ENCODE assay signal across 9 mouse cellular contexts in genomic region chr5:126671156-126671555, GRCm38 (mm10).
A peak's percentile ranks its signal among the peaks of the same experiment; 100 is the strongest.
DNase-seq lines count a peak whose midpoint lies in the region; ATAC-seq and TF ChIP-seq lines count a peak whose summit lies in the region.
"Had no signal": no experiment of that assay in that cellular context is flagged by ENCODE, and none has a peak within 500 bp of the region (broad histone marks: within the 10 kb centered on the region; RNA-seq: fewer than 3 reads in every experiment).

No protein-coding gene starts in this region.

- H3K4me1 ChIP-seq in intestine, embryonic 14.5 days (replicated peaks; ENCODE audit: control insufficient read depth, insufficient read depth, low read length), result no peaks in the 10 kb centered on the region
- no peaks in the 10 kb centered on the region for H3K4me1 ChIP-seq in intestine, embryonic 16.5 days (ENCODE audit: control insufficient read depth, insufficient read depth, low read length)
- no peaks in the 10 kb centered on the region for H3K4me1 ChIP-seq in MEL (ENCODE audit: control insufficient read depth in 1 of 2, insufficient read depth in 2 of 2, low read length in 2 of 2)
- H3K4me1 ChIP-seq in limb, embryonic 14.5 days (ENCODE audit: control insufficient read depth, insufficient read depth, low read length), result no peaks in the 10 kb centered on the region
- H3K4me1 ChIP-seq: neural tube, embryonic 13.5 days had no signal

- H3K36me3 ChIP-seq in intestine, embryonic 14.5 days (ENCODE audit: control insufficient read depth, insufficient read depth, low read length), result no peaks in the 10 kb centered on the region
- no peaks in the 10 kb centered on the region for H3K36me3 ChIP-seq in intestine, embryonic 16.5 days (ENCODE audit: control insufficient read depth, insufficient read depth, low read length)
- H3K36me3 ChIP-seq in MEL (ENCODE audit: control insufficient read depth in 1 of 2, insufficient read depth in 2 of 2, low read length in 2 of 2), result no peaks in the 10 kb centered on the region
- H3K36me3 ChIP-seq in limb, embryonic 14.5 days (ENCODE audit: control insufficient read depth, insufficient read depth, low read length), result no peaks in the 10 kb centered on the region
- H3K36me3 ChIP-seq: neural tube, embryonic 13.5 days had no signal

- no peak overlapping the region for H3K27ac ChIP-seq in intestine, embryonic 14.5 days (ENCODE audit: low read depth)
- no peak overlapping the region for H3K27ac ChIP-seq in intestine, embryonic 16.5 days (ENCODE audit: low read length)
- no peak overlapping the region for H3K27ac ChIP-seq in MEL (ENCODE audit: control insufficient read depth, low read depth, low read length)
- no peak overlapping the region for H3K27ac ChIP-seq in limb, embryonic 14.5 days (replicated peaks; ENCODE audit: low read depth, low read length)
- H3K27ac ChIP-seq: neural tube, embryonic 13.5 days had no signal

- WGBS in intestine, embryonic 14.5 days, result 57% methylated on average over 1 of the region's 1 CpGs
- 60% methylated on average over 1 of the region's 1 CpGs for WGBS in intestine, embryonic 16.5 days
- 44% methylated on average over 1 of the region's 1 CpGs for WGBS in limb, embryonic 14.5 days

- no peak for TF ChIP-seq POLR2A in MEL (IDR thresholded peaks at IDR 0.05; ENCODE audit: control insufficient read depth in 1 of 2, insufficient read depth in 1 of 2, low read depth in 1 of 2, low read length in 2 of 2, poor library complexity in 1 of 2)
- TF ChIP-seq POLR2A in brain, embryonic 14.5 days (IDR thresholded peaks at IDR 0.05; ENCODE audit: borderline replicate concordance, extremely low read depth, insufficient read depth, insufficient read length, poor library complexity, severe bottlenecking), result no peak
- no peak for TF ChIP-seq POLR2A in limb, embryonic 14.5 days (IDR thresholded peaks at IDR 0.05; ENCODE audit: borderline replicate concordance, extremely low read depth, insufficient read depth, insufficient read length)

- TF ChIP-seq EP300 in MEL (IDR thresholded peaks at IDR 0.05; ENCODE audit: low read depth in 1 of 2, low read length in 2 of 2), result no peak

- H3K4me3 ChIP-seq in intestine, embryonic 14.5 days (ENCODE audit: low read depth, low read length), result no peak overlapping the region
- H3K4me3 ChIP-seq in intestine, embryonic 16.5 days (ENCODE audit: low read length), result no peak overlapping the region
- no peak overlapping the region for H3K4me3 ChIP-seq in MEL (ENCODE audit: control insufficient read depth in 1 of 2, insufficient read depth in 1 of 2, low read depth in 2 of 2, low read length in 2 of 2)
- no peak overlapping the region for H3K4me3 ChIP-seq in limb, embryonic 14.5 days (replicated peaks; ENCODE audit: low read length)
- H3K4me3 ChIP-seq: neural tube, embryonic 13.5 days had no signal

- H3K79me2 ChIP-seq in MEL (ENCODE audit: control insufficient read depth, insufficient read depth, low read length, poor library complexity), result no peaks in the 10 kb centered on the region

- TF ChIP-seq RAD21 in MEL (IDR thresholded peaks at IDR 0.05; ENCODE audit: low read depth, low read length), result no peak; the same call in 1 of the 2 replicates

- ATAC-seq in intestine, embryonic 14.5 days (replicated peaks; ENCODE audit: low FRiP score, low TSS enrichment, low read depth), result no peak
- no peak for ATAC-seq in intestine, embryonic 16.5 days
- no peak for ATAC-seq in limb, embryonic 14.5 days (ENCODE audit: low FRiP score, low read depth)

- H3K9ac ChIP-seq in intestine, embryonic 14.5 days (ENCODE audit: low read length), result no peak overlapping the region
- no peak overlapping the region for H3K9ac ChIP-seq in intestine, embryonic 16.5 days (ENCODE audit: low read depth, low read length)
- no peak overlapping the region for H3K9ac ChIP-seq in MEL (ENCODE audit: control insufficient read depth, low read depth, low read length, poor library complexity, severe bottlenecking)
- H3K9ac ChIP-seq in limb, embryonic 14.5 days (ENCODE audit: low read depth, low read length, severe bottlenecking), result no peak overlapping the region
- H3K9ac ChIP-seq: neural tube, embryonic 13.5 days had no signal

- TF ChIP-seq CTCF in MEL (IDR thresholded peaks at IDR 0.05 in 2 of 3, conservative IDR thresholded peaks at IDR 0.05 in 1 of 3; ENCODE audit: control insufficient read depth in 1 of 3, insufficient read depth in 1 of 3, low read depth in 2 of 3, low read length in 3 of 3, poor library complexity in 1 of 3, severe bottlenecking in 1 of 3), result peak in 1 of 3 experiments; percentile 22; a peak in 2 of 6 replicates
- peak; percentile 55; the same call in 1 of the 2 replicates for TF ChIP-seq CTCF in brain, embryonic 14.5 days (IDR thresholded peaks at IDR 0.05; ENCODE audit: borderline replicate concordance, extremely low read depth, insufficient read depth, insufficient read length)

- H3K9me3 ChIP-seq in intestine, embryonic 14.5 days (ENCODE audit: control insufficient read depth, low read length), result no peaks in the 10 kb centered on the region
- H3K9me3 ChIP-seq in intestine, embryonic 16.5 days (ENCODE audit: control insufficient read depth, low read length), result no peaks in the 10 kb centered on the region
- no peaks in the 10 kb centered on the region for H3K9me3 ChIP-seq in MEL (replicated peaks; ENCODE audit: insufficient read depth, low read length)
- no peaks in the 10 kb centered on the region for H3K9me3 ChIP-seq in limb, embryonic 14.5 days (ENCODE audit: control insufficient read depth, low read length)

- DNase-seq in intestine, embryonic 14.5 days (ENCODE audit: low spot score), result peak; percentile 62
- DNase-seq in MEL (ENCODE audit: low read depth, low spot score), result peak; percentile 14
- peak; percentile 60 for DNase-seq in brain, embryonic 14.5 days (ENCODE audit: low read depth)
- peak; percentile 2 to 66 for DNase-seq in kidney, adult 8-10 months
- peak; percentile 18 for DNase-seq in limb, embryonic 14.5 days (ENCODE audit: low spot score)
- no peak for DNase-seq in thymus, postnatal 10 days (ENCODE audit: low spot score in 2 of 2)
- DNase-seq in thymus, postnatal 4 days, result no peak

- no peak overlapping the region for H3K4me2 ChIP-seq in intestine, embryonic 14.5 days (ENCODE audit: low read length)
- no peak overlapping the region for H3K4me2 ChIP-seq in intestine, embryonic 16.5 days (ENCODE audit: low read depth, low read length)
- H3K4me2 ChIP-seq in limb, embryonic 14.5 days (replicated peaks; ENCODE audit: low read depth, low read length, severe bottlenecking), result no peak overlapping the region
- H3K4me2 ChIP-seq: neural tube, embryonic 13.5 days had no signal

- no peaks in the 10 kb centered on the region for H3K27me3 ChIP-seq in intestine, embryonic 14.5 days (replicated peaks; ENCODE audit: control insufficient read depth, insufficient read depth, low read length)
- H3K27me3 ChIP-seq in intestine, embryonic 16.5 days (replicated peaks; ENCODE audit: control insufficient read depth, insufficient read depth, low read length), result no peaks in the 10 kb centered on the region
- H3K27me3 ChIP-seq in MEL (ENCODE audit: control insufficient read depth in 1 of 2, insufficient read depth in 2 of 2, low read length in 2 of 2), result no peaks in the 10 kb centered on the region
- H3K27me3 ChIP-seq in limb, embryonic 14.5 days (ENCODE audit: control insufficient read depth, insufficient read depth, low read length), result no peaks in the 10 kb centered on the region
- H3K27me3 ChIP-seq: neural tube, embryonic 13.5 days had no signal

TF ChIP-seq in MEL, 35 proteins besides CTCF, POLR2A, EP300 and RAD21:
- TF ChIP-seq ZKSCAN1 (IDR thresholded peaks at IDR 0.05; ENCODE audit: low read depth, low read length) (no peak), POLR2AphosphoS5 (IDR thresholded peaks at IDR 0.05; ENCODE audit: borderline replicate concordance, low read depth, low read length) (no peak), JUND (IDR thresholded peaks at IDR 0.05; ENCODE audit: low read depth, low read length) (no peak), USF1 (IDR thresholded peaks at IDR 0.05; ENCODE audit: low read depth, low read length) (no peak), GATA1 (IDR thresholded peaks at IDR 0.05; ENCODE audit: low read depth, low read length) (no peak), GABPA (IDR thresholded peaks at IDR 0.05; ENCODE audit: low read depth, low read length) (no peak), SMC3 (IDR thresholded peaks at IDR 0.05; ENCODE audit: low read depth, low read length) (no peak; the same call in 1 of the 2 replicates), ETS1 (IDR thresholded peaks at IDR 0.05; ENCODE audit: low read depth, low read length) (no peak), MAX (IDR thresholded peaks at IDR 0.05; ENCODE audit: low read length) (no peak), NRF1 (IDR thresholded peaks at IDR 0.05; ENCODE audit: insufficient read depth, low read depth, low read length, poor library complexity, severe bottlenecking) (no peak), BHLHE40 (IDR thresholded peaks at IDR 0.05; ENCODE audit: borderline replicate concordance, low read depth, low read length) (no peak), CHD1 (IDR thresholded peaks at IDR 0.05; ENCODE audit: low read depth, low read length) (no peak), TCF12 (IDR thresholded peaks at IDR 0.05; ENCODE audit: low read depth, low read length) (no peak), TAL1 (IDR thresholded peaks at IDR 0.05; ENCODE audit: low read length) (no peak), ZC3H11A (IDR thresholded peaks at IDR 0.05; ENCODE audit: low read depth, low read length) (no peak)

Comparison
In these comparisons a context has a peak if more than half of its experiments do, and no peak if none do; other contexts are left out.
1. DNase-seq: peak in intestine, embryonic 14.5 days (single experiment), MEL (single experiment), brain, embryonic 14.5 days (single experiment), kidney, adult 8-10 months (2 of 2) and limb, embryonic 14.5 days (single experiment); none in thymus, postnatal 10 days (0 of 2) and thymus, postnatal 4 days (single experiment).